Mouse (Mus musculus) ES-Bruce4 (cell line): ENCODE data around the gene Btbd6.
A peak's percentile ranks its signal among the peaks of the same experiment; 100 is the strongest.

ENCODE experiments used
- CTCF ChIP-seq: IDR thresholded peaks from one replicate; pipeline ENCODE4 v1.8.1; 2011; ENCODE audit warnings: low read depth, low read length
- EP300 ChIP-seq: IDR thresholded peaks from 2 replicates; pipeline ENCODE4 v1.6.1; 2011; ENCODE audit warnings: low read depth, low read length; ENCODE audit not compliant: insufficient read depth

DNA sequence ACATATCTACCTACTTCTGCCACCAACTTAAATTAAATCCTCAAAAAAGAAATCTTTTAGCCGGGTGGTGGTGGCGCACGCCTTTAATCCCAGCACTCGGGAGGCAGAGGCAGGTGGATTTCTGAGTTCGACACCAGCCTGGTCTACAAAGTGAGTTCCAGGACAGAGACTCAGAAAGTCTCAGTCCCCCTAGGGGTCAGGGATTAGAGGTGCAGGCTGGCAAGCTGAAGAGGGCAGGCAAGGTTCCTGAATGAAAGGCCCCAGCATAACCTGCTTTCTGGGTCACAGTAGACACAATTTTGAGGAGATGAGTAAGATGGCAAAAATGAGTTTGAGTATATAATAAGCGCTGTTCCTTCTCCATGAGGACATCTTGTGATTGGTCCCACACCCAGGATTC lies 9.1 kb downstream of the Btbd6 start:
- TF ChIP-seq CTCF (peak; percentile 30), EP300 (no peak)
